Mouse (Mus musculus): ENCODE measurements at regions not wholly inside any gene's neighbourhood (a gene's known extent, or its start where the extent isn't known, plus 50 kb on each side); places are given as distances from the start of the nearest gene placed in this dataset.

DNA sequence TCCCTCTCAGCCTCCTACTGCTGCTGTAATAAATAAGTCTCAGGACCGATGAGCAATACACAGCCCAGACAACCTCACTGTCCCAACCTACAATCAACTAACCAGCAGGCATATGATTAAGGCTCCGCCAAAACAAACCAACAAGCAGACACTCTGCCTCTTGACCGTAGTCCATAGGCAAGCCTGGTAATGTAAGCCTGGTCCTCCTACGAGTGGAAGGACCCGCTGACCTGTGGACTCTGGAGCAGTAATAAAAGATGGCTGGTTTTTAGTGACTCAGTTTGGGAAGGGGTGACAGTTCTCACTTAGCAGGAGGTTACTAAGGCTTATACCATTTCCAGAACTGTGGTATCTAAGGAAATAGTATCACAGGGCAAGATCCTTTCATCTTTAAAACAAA, 53.4 kb downstream of the Gm47996 start:
- DNase-seq (ENCODE audit: low spot score) = no peak

GRCm38 (mm10) chr1:151263830-151264229, 53.9 kb downstream of the Gm47996 start:
- no peak for DNase-seq (ENCODE audit: low spot score)

DNA sequence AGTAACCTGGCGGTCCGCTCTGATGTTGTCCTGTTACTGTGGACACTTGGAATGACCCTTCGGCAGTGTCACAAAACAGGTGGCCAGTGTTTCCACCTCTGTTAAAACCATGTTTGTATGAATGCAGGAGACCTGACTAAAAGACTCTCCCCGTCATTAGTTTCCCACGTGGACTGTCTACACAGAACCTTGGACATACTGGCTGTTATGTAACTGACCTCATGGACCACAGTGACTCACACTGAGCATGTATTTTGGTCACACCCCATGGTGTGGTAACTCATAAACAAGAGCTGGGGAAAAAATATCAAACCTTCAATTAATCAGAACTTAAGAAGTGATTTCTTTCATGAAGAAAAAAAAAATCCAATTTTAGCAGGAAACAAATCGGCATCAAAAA, 54.9 kb downstream of the Gm47996 start:
- no peak for DNase-seq (ENCODE audit: low spot score)

- DNase-seq (ENCODE audit: low spot score) = no peak
Measured at GRCm38 (mm10) chr1:151265590-151265989, 55.7 kb downstream of the Gm47996 start.

DNA sequence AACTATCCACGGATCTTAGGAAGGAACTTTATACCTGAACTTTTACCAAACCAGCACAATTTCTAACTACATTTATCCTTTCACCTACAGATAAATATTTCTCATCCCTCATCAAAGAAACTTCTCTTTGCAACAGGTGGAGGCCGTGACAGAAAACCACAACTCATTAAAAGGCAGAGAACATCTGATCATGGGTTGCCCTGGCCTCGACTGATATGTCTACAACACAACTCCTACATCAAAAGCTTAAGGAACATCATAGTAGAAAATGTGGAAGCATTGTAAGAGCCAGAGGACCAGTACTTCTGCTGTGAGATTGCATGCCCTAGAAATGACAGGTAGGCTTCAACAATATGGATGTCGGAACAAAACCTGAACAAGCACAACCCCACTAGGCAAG, 56.8 kb downstream of the Gm47996 start:
- DNase-seq (ENCODE audit: low spot score) = no peak

GRCm38 (mm10) chr1:151270691-151271090, 60.8 kb downstream of the Gm47996 start:
- no peak for DNase-seq (ENCODE audit: low spot score)

- no peak for DNase-seq (ENCODE audit: low spot score)
Measured at GRCm38 (mm10) chr1:151274306-151274705, 64.4 kb downstream of the Gm47996 start.

DNA sequence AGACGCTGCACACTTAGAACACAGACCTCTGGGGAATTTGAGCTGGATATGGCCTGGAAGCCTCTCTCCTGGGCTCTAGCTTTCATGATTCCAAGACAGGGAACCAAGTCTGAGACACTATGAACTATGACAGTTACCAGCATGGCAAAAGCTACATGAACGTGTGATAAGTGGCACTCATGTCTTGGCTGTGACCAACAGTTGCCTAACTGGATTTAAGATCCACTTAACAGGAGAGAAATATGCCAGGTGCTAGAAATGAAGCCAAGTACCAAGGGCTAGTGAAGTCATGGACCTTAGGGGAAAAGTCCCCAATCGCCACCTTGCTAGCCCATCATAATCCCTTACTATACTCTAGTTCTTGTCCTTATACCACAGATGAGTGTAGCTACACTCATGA, 65.7 kb downstream of the Gm47996 start:
- DNase-seq (ENCODE audit: low spot score) = no peak

- DNase-seq (ENCODE audit: low spot score) = no peak
Measured at GRCm38 (mm10) chr1:151279955-151280354, 64.3 kb upstream of the Ivns1abp start.

DNA sequence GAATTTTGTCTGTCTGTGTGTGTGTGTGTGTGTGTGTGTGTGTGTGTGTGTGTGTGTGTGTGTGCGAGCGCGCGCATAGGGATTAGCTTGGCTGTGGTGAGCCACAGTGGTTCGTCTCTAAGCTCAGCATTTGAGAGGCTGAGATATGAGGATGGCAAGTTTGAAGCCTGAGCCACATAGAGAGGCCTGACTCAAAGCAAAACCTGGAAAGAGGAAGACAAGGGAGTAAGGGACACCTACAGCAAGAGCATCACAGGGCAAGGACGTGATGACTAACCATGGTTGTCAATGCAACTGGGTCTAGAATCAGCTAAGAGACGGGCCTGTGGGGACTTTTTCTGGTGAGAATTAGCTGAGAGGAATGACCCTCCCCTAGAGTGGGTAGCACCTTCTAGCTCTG, 59.2 kb upstream of the Ivns1abp start:
- DNase-seq (ENCODE audit: low spot score) = no peak

GRCm38 (mm10) chr1:151287451-151287850, 56.8 kb upstream of the Ivns1abp start:
- DNase-seq (ENCODE audit: low spot score) = peak; percentile 11

GRCm38 (mm10) chr1:151289061-151289460, 55.2 kb upstream of the Ivns1abp start:
- DNase-seq (ENCODE audit: low spot score) = peak; percentile 5

GRCm38 (mm10) chr1:151289493-151290258, 54.6 kb upstream of the Ivns1abp start:
- peak; percentile 24 for DNase-seq (ENCODE audit: low spot score)

DNA sequence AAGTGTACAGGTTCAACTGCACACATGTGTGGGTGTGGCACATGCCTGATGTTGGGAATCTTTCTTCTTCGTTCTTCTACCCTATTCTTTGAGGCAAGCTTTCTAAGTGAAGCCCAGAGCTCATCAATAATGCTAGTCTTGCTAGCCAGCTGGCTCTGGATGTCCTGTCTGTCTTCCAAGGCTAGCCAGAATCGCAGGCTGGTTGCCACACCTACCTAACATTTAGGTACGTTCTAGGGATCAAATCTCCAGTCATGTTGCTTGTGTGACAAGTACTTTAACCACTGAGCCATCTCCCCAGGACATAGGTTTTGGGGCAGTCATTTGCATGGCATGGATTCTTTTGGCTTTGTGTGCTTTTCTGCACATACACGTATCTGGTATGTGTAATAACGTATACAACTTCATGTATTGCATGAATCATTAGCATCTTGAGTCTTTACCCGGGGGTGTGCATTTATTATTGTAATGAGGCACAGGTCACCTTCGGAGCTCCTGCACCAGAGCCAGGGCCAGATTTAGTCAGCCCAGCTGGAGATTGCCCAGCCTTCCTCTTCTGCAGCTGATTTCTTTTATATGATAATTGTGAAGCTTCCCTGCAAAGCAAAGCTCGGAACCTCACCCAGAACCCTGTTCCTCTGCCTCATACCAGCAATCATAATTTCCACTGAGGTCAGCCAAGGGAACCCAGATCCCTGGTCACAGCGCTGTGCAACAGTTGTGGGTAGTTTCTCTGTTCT, 50.8 kb upstream of the Ivns1abp start:
- DNase-seq (ENCODE audit: low spot score) = no peak

Measured in urinary bladder, postnatal 14 days (tissue).